Mouse (Mus musculus): ENCODE measurements around the gene Nlrx1. TPM values are rescaled to one million over a fixed set of nuclear protein-coding genes. Genes with fewer than 3 reads are reported as not detected.

Gene Nlrx1
- polyA plus RNA-seq, 1 experiment from 2014 or later = 11.4 TPM

GRCm38 (mm10) chr9:44286256-44286850 lies 18.0 kb upstream of the Nlrx1 start:
- H3K27me3 ChIP-seq (ENCODE audit: control insufficient read depth, insufficient read depth, low read length) = 0 out of 2 replicates have a peak, but pooled peaks cover 5% of the 10 kb centered on the region
- WGBS = 20% methylated on average over 6 of the region's 6 CpGs
- H3K4me3 ChIP-seq (replicated peaks; ENCODE audit: low read length) = no peak overlapping the region
- H3K27ac ChIP-seq (ENCODE audit: low read length) = no peak overlapping the region
- H3K4me2 ChIP-seq (ENCODE audit: low read depth, low read length) = peak overlapping the region; percentile 93; the same call in 1 of the 2 replicates
- H3K4me1 ChIP-seq (ENCODE audit: control insufficient read depth, insufficient read depth, low read length) = peaks cover 23% of the 10 kb centered on the region
- no peak overlapping the region for H3K9ac ChIP-seq (ENCODE audit: low read length)
- no peak for ATAC-seq (ENCODE audit: insufficient read depth, low FRiP score)
- no peaks in the 10 kb centered on the region; the same call in 1 of the 2 replicates for H3K36me3 ChIP-seq (ENCODE audit: control insufficient read depth, insufficient read depth, low read length)
- H3K9me3 ChIP-seq (replicated peaks; ENCODE audit: control insufficient read depth, low read length) = peaks cover 9% of the 10 kb centered on the region; the same call in 1 of the 2 replicates

DNA sequence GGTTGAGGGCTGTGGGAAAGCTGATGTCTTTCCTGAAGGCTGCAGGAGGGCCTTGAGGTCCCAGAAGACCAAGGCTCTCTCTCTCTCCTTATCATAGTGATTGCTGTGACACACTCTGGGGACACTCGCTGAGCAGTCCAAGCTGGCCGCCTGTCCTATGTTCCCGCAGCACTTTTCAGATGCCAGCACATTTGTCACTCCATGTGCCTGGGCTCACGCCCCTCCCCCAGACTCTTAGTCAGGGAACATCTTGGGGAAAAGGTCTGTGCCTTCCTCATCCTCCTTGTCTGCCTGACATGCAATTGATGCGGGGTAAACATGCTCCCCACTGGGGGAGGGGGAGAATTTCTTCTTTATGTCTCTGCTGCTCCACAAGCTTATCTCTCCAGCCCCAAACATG lies 14.8 kb upstream of the Nlrx1 start:
- 63% methylated on average over 5 of the region's 5 CpGs for WGBS
- no peak overlapping the region for H3K9ac ChIP-seq (ENCODE audit: low read length)
- peaks cover 15% of the 10 kb centered on the region for H3K4me1 ChIP-seq (ENCODE audit: control insufficient read depth, insufficient read depth, low read length)
- H3K4me3 ChIP-seq (replicated peaks; ENCODE audit: low read length) = no peak overlapping the region
- ATAC-seq (ENCODE audit: insufficient read depth, low FRiP score) = no peak
- H3K36me3 ChIP-seq (ENCODE audit: control insufficient read depth, insufficient read depth, low read length) = no peaks in the 10 kb centered on the region
- 0 out of 2 replicates have a peak, but pooled peaks cover 5% of the 10 kb centered on the region for H3K27me3 ChIP-seq (ENCODE audit: control insufficient read depth, insufficient read depth, low read length)
- no peaks in the 10 kb centered on the region for H3K9me3 ChIP-seq (replicated peaks; ENCODE audit: control insufficient read depth, low read length)
- H3K27ac ChIP-seq (ENCODE audit: low read length) = no peak overlapping the region
- no peak overlapping the region for H3K4me2 ChIP-seq (ENCODE audit: low read depth, low read length)

- Histone ChIP-seq H3K4me2 (ENCODE audit: low read depth, low read length) (no peak overlapping the region), H3K9me3 (replicated peaks; ENCODE audit: control insufficient read depth, low read length) (no peaks in the 10 kb centered on the region), H3K27ac (ENCODE audit: low read length) (no peak overlapping the region), H3K9ac (ENCODE audit: low read length) (no peak overlapping the region), H3K4me1 (ENCODE audit: control insufficient read depth, insufficient read depth, low read length) (peaks cover 10% of the 10 kb centered on the region; the same call in 1 of the 2 replicates), H3K36me3 (ENCODE audit: control insufficient read depth, insufficient read depth, low read length) (no peaks in the 10 kb centered on the region), H3K27me3 (ENCODE audit: control insufficient read depth, insufficient read depth, low read length) (no peaks in the 10 kb centered on the region), H3K4me3 (replicated peaks; ENCODE audit: low read length) (no peak overlapping the region)
- ATAC-seq (ENCODE audit: insufficient read depth, low FRiP score) = no peak
- 73% methylated on average over 4 of the region's 4 CpGs for WGBS
Observed at GRCm38 (mm10) chr9:44269973-44270372, 1.6 kb upstream of the Nlrx1 start.

DNA sequence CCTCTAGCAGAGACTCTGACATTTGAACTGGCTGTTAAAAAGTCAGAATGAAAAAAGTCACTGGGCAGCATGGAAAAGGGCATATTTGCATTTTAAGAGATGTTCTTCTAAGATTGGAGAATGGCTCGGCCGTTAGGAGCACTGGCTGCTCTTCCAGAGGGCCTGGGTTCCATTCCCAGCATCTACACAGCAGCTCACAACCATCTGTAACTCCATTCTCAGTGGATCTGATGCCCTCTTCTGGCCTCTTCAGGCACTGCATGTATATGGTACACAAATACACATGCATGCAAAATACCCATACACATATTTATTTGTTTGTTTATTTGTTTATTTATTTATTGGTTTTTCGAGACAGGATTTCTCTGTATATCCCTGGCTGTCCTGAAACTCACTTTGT lies 678 bp upstream of the Nlrx1 start:
- Histone ChIP-seq H3K9ac (ENCODE audit: low read length) (no peak overlapping the region), H3K4me3 (replicated peaks; ENCODE audit: low read length) (no peak overlapping the region), H3K36me3 (ENCODE audit: control insufficient read depth, insufficient read depth, low read length) (no peaks in the 10 kb centered on the region), H3K4me2 (ENCODE audit: low read depth, low read length) (no peak overlapping the region), H3K4me1 (ENCODE audit: control insufficient read depth, insufficient read depth, low read length) (peaks cover 10% of the 10 kb centered on the region; the same call in 1 of the 2 replicates), H3K27me3 (ENCODE audit: control insufficient read depth, insufficient read depth, low read length) (no peaks in the 10 kb centered on the region), H3K27ac (ENCODE audit: low read length) (no peak overlapping the region; the same call in 1 of the 2 replicates), H3K9me3 (replicated peaks; ENCODE audit: control insufficient read depth, low read length) (no peaks in the 10 kb centered on the region)
- ATAC-seq (ENCODE audit: insufficient read depth, low FRiP score) = no peak
- WGBS = 81% methylated on average over 3 of the region's 3 CpGs

DNA sequence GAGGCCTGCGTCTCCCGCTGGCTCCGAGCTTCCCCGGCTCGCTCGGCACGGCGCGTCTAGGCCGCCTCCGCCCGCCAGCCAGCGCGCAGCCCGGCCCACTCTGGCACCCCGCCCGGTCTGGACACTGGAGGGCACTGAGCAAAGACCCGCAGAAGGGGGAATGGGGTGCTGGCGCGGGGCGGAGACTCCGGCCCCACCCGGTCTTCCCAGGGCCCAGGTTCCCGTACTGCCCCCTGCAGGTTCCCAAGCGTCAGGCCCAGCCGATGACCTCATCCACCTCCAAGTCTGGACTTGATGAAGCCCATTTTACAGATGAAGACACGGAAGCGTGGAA lies 405 bp downstream of the Nlrx1 start:
- peak overlapping the region; percentile 76 for H3K4me2 ChIP-seq (ENCODE audit: low read depth, low read length)
- H3K9ac ChIP-seq (ENCODE audit: low read length) = peak overlapping the region; percentile 94
- 5% methylated on average over 28 of the region's 28 CpGs for WGBS
- peaks cover 10% of the 10 kb centered on the region; the same call in 1 of the 2 replicates for H3K4me1 ChIP-seq (ENCODE audit: control insufficient read depth, insufficient read depth, low read length)
- peak overlapping the region; percentile 58 for H3K4me3 ChIP-seq (replicated peaks; ENCODE audit: low read length)
- no peaks in the 10 kb centered on the region for H3K9me3 ChIP-seq (replicated peaks; ENCODE audit: control insufficient read depth, low read length)
- no peaks in the 10 kb centered on the region for H3K36me3 ChIP-seq (ENCODE audit: control insufficient read depth, insufficient read depth, low read length)
- H3K27me3 ChIP-seq (ENCODE audit: control insufficient read depth, insufficient read depth, low read length) = no peaks in the 10 kb centered on the region
- peak overlapping the region; percentile 94 for H3K27ac ChIP-seq (ENCODE audit: low read length)
- peak; percentile 92 for ATAC-seq (ENCODE audit: insufficient read depth, low FRiP score)

GRCm38 (mm10) chr9:44267319-44268026 lies 926 bp downstream of the Nlrx1 start:
- peak overlapping the region; percentile 76 for H3K4me2 ChIP-seq (ENCODE audit: low read depth, low read length)
- no peaks in the 10 kb centered on the region for H3K27me3 ChIP-seq (ENCODE audit: control insufficient read depth, insufficient read depth, low read length)
- no peaks in the 10 kb centered on the region for H3K9me3 ChIP-seq (replicated peaks; ENCODE audit: control insufficient read depth, low read length)
- peak overlapping the region; percentile 94 for H3K27ac ChIP-seq (ENCODE audit: low read length)
- ATAC-seq (ENCODE audit: insufficient read depth, low FRiP score) = no peak; the same call in 1 of the 2 replicates
- H3K36me3 ChIP-seq (ENCODE audit: control insufficient read depth, insufficient read depth, low read length) = no peaks in the 10 kb centered on the region
- H3K4me1 ChIP-seq (ENCODE audit: control insufficient read depth, insufficient read depth, low read length) = peaks cover 10% of the 10 kb centered on the region; the same call in 1 of the 2 replicates
- 9% methylated on average over 23 of the region's 23 CpGs for WGBS
- peak overlapping the region; percentile 94 for H3K9ac ChIP-seq (ENCODE audit: low read length)
- peak overlapping the region; percentile 58 for H3K4me3 ChIP-seq (replicated peaks; ENCODE audit: low read length)

DNA sequence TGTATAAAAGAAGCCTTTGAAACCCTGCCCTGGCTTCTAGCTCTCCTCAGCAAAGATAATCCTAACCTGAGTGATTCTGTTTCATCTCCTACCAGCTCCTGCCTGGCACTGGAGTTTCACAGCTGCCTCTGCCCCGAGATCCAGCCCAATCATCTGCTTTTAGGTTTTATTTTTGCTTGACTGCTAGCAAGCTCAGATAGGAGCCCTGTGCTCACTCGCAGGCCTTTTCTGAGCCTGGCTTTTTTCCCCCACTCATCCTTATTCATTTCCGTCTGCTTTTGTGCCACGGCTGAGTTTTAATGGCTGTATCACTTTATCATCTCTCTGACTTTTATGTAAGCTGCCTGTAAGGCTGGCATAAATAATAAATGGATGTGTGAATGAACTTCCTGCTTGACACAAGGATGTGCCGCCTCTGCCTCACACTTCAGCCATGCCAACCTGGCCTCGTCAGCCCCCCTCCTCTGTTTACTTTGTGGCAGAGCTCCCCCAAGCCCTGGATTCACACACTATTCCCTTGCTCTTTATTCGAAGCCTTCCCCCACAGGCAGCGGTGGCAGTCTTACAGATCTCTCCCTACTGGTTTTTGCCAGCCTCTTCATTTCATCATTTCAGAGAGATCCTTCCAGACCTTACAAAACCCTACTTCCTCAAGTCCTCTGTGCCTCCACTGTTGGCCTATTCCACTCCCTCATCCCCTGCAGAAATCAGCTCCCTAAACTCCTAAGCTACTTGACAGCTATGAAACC lies 1.7 kb downstream of the Nlrx1 start:
- 49% methylated on average over 8 of the region's 8 CpGs for WGBS
- peaks cover 10% of the 10 kb centered on the region; the same call in 1 of the 2 replicates for H3K4me1 ChIP-seq (ENCODE audit: control insufficient read depth, insufficient read depth, low read length)
- peak overlapping the region; percentile 58; the same call in 1 of the 2 replicates for H3K4me3 ChIP-seq (replicated peaks; ENCODE audit: low read length)
- no peaks in the 10 kb centered on the region for H3K36me3 ChIP-seq (ENCODE audit: control insufficient read depth, insufficient read depth, low read length)
- H3K4me2 ChIP-seq (ENCODE audit: low read depth, low read length) = peak overlapping the region; percentile 76
- H3K27me3 ChIP-seq (ENCODE audit: control insufficient read depth, insufficient read depth, low read length) = no peaks in the 10 kb centered on the region
- no peak for ATAC-seq (ENCODE audit: insufficient read depth, low FRiP score)
- H3K27ac ChIP-seq (ENCODE audit: low read length) = peak overlapping the region; percentile 94
- H3K9me3 ChIP-seq (replicated peaks; ENCODE audit: control insufficient read depth, low read length) = no peaks in the 10 kb centered on the region
- H3K9ac ChIP-seq (ENCODE audit: low read length) = peak overlapping the region; percentile 94

DNA sequence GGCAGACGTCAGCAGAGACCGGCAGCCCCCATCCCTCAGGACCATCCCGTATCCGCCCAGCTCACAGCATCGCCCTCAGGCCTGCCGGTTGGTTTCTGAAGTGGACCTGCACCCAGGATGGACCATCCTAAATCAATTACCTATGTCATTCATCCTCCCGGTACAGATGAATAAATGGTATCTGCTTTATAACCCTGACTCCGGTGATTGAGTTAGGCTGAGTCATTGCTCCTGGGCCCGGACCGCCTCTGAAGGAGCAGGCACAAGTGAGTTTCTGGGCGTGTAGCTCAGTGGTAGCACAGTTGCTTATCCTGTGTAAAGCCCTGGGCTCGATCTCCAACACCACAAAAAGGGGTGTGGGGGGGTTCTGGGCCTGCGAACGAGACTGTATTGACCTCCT lies 7.0 kb downstream of the Nlrx1 start:
- H3K4me1 ChIP-seq (ENCODE audit: control insufficient read depth, insufficient read depth, low read length) = no peaks in the 10 kb centered on the region
- H3K9ac ChIP-seq (ENCODE audit: low read length) = no peak overlapping the region
- ATAC-seq (ENCODE audit: insufficient read depth, low FRiP score) = no peak
- H3K4me2 ChIP-seq (ENCODE audit: low read depth, low read length) = no peak overlapping the region
- 76% methylated on average over 14 of the region's 14 CpGs for WGBS
- no peaks in the 10 kb centered on the region for H3K36me3 ChIP-seq (ENCODE audit: control insufficient read depth, insufficient read depth, low read length)
- H3K4me3 ChIP-seq (replicated peaks; ENCODE audit: low read length) = no peak overlapping the region
- no peak overlapping the region for H3K27ac ChIP-seq (ENCODE audit: low read length)
- no peaks in the 10 kb centered on the region for H3K9me3 ChIP-seq (replicated peaks; ENCODE audit: control insufficient read depth, low read length)
- no peaks in the 10 kb centered on the region for H3K27me3 ChIP-seq (ENCODE audit: control insufficient read depth, insufficient read depth, low read length)

DNA sequence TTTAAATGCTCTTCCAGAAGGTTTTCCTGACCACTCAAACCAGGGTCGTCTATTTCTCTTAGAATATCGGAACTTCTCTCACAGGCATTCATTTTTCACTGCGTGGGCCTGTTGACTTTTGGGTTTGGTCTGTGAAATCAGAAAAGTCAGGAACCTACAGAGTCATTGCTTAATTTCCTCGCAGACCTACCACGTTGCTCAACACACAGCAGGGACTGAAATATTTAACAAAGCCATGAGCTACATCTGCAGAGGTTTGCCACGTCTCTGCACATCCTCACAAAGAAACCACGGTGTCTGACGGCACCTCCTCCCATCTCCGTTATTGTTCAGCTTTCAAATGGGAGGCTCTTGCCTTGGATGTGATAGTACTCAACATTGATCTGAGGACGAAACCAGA lies 9.4 kb downstream of the Nlrx1 start:
- Histone ChIP-seq H3K27ac (ENCODE audit: low read length) (no peak overlapping the region), H3K4me1 (ENCODE audit: control insufficient read depth, insufficient read depth, low read length) (no peaks in the 10 kb centered on the region), H3K27me3 (ENCODE audit: control insufficient read depth, insufficient read depth, low read length) (no peaks in the 10 kb centered on the region), H3K4me3 (replicated peaks; ENCODE audit: low read length) (no peak overlapping the region), H3K9me3 (replicated peaks; ENCODE audit: control insufficient read depth, low read length) (no peaks in the 10 kb centered on the region), H3K9ac (ENCODE audit: low read length) (no peak overlapping the region), H3K4me2 (ENCODE audit: low read depth, low read length) (no peak overlapping the region), H3K36me3 (ENCODE audit: control insufficient read depth, insufficient read depth, low read length) (no peaks in the 10 kb centered on the region)
- ATAC-seq (ENCODE audit: insufficient read depth, low FRiP score) = no peak
- WGBS = 76% methylated on average over 10 of the region's 10 CpGs

Data from stomach, embryonic 16.5 days (tissue).